In the genomic region with DNA sequence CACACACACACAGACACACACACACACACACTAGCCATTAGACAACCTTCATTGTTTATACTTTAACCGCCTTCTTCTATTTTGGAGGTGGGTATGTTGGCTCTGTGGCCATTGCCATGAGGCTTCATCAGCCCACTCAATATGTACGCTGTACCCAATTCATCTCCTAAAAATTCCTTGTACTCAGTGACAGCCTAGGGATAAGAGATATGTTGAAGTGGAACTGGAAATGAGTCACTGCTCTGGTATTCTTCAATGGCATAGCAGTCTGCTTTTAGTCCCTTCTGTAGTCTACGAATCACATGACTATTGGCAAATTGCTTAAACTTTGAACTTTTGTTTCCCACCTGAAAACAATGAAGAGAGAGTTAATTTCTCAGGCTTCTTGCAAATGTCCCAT, we compare ENCODE assay signal across 14 mouse cellular contexts.
"Had no signal": no experiment of that assay in that cellular context is flagged by ENCODE, and none has a peak within 500 bp of the region (broad histone marks: within the 10 kb centered on the region; RNA-seq: fewer than 3 reads in every experiment).

No protein-coding gene starts in this region.

- H3K9me3 ChIP-seq: limb, embryonic 10.5 days; liver, embryonic 12.5 days; midbrain, embryonic 10.5 days; neural tube, embryonic 15.5 days had no signal

- H3K27me3 ChIP-seq: liver, embryonic 12.5 days; neural tube, embryonic 15.5 days had no signal

- ATAC-seq: liver, embryonic 12.5 days had no signal

- DNase-seq: kidney, postnatal 25 days; lung, embryonic 14.5 days; lung, postnatal 10 days; lung, postnatal 4 days; midbrain, embryonic 14.5 days; right cerebral cortex, adult 18-20 months; right cerebral cortex, postnatal 25 days; thymus, postnatal 36 days had no signal

- H3K4me2 ChIP-seq: liver, embryonic 12.5 days; lung, embryonic 14.5 days; neural tube, embryonic 15.5 days had no signal

- H3K4me1 ChIP-seq: limb, embryonic 10.5 days; liver, embryonic 12.5 days; neural tube, embryonic 15.5 days had no signal

- H3K36me3 ChIP-seq: limb, embryonic 10.5 days; liver, embryonic 12.5 days; midbrain, embryonic 10.5 days; neural tube, embryonic 15.5 days had no signal

- H3K27ac ChIP-seq: left cerebral cortex, adult 2 months; limb, embryonic 10.5 days; liver, embryonic 12.5 days; midbrain, embryonic 10.5 days; neural tube, embryonic 15.5 days had no signal

- H3K4me3 ChIP-seq: left cerebral cortex, adult 2 months; limb, embryonic 10.5 days; liver, embryonic 12.5 days; midbrain, embryonic 10.5 days; myocyte; neural tube, embryonic 15.5 days had no signal

- H3K9ac ChIP-seq: liver, embryonic 12.5 days; lung, embryonic 14.5 days; neural tube, embryonic 15.5 days had no signal
